Mouse (Mus musculus) right cerebral cortex, postnatal 25 days (tissue): ENCODE data around the gene Grap2.

Experiments used
- DNase-seq: peaks from one replicate; pipeline ENCODE4 v3.0.0; 2022

The Grap2 gene

DNA sequence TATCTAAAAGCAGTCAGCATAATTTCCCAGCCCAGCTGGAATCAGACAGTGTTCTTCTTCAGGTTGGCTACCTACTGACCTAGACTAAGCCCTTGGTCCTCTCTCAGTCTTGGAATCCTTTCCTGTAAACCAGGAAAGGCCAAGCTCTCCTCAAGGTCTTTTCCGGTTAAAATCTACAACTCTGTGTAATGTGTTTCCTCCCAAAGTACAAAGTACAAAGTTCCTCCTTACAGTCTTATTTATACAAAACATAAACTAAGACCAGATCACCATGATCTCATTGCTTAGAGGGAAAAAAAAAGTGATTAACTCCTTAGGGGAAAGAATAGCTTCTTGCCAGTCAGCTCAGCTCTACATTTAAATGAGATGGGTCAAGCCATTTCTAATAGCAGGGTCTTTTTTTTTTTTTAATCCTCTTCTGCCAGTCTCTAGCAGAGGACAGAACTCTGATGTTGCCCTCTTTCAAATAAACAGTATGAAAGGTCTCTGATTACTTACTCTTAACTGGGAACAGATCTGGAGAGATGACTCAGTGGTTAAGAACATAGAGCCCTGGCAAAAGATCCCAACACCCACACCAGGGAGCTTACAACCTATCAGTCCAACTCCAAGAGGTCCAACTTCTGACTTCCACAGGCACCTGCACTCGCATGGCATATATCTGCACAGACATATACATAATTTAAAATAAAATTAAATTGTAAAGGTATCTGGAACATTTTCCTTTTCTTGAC, 69.5 kb downstream of the Grap2 start:
- DNase-seq, result no peak

DNA sequence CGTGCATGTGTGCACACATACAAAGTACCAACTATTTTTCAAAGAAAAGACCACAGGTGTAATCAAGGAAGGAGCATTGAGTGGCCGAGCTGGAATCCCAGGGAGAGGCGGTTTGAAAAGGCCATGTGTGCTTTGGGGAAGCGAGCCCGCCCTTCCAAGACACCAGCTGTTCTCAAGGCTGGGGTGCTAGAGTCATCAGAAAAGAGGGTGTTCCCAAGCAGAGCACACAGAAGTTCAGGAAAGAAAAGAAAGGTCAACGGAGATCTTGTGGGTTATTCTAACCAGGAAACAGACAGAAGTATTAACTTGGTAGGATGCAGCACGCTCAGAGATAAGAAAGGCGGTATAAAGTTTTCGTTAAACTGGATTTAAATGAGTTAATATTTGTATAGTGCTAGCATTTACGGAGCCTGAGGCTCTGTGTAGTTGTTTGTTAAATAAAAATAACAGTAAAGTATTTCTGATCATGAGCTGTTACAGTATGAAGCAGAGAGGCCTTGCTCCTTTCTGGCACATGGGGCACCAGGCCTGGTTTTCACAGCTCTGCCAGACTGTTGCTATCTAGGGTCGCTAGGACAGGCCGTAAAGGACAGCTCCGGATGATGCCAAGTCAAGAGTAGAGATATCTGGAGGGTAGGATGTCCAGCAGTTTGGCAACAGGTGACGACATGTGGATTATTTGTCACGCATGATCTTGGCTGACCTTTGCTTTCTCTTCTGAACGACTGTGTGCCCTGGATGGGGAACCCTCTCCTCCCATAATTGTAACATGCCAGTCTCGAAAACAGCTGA, 72.8 kb downstream of the Grap2 start:
- DNase-seq, result no peak

DNA sequence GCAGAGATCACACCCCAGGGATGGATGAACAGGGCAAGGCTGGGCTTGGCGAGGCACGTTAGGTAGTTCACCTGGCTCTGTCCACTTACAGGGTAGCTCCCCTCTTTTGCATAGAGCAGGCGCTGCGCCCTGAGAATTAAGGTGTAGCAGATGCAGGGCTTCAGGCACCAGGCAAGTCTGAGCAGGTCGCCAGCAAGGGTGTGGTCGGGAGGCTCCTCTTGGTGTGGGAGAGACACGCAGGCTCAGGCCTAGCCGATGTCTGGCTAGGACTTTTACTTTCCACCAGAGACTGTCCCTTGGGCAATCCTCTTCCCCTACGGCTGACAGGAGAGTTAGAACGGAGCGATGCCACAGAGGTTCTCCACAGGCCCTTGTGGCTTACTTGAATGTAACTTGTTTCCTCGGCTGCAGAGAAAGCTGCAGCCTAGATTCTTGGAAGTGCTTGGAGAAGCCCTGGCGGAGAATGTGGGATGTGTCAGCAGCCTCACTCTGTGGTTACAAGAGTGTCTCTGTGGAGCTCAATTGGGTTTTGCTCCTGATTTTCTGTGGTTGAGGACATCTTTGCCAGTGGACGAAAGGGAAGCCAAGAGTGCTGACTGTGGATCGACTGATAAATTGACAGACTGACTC, 76.7 kb downstream of the Grap2 start:
- DNase-seq, result no peak

- no peak for DNase-seq
Measured at GRCm38 (mm10) chr15:80650412-80650811, 78.0 kb downstream of the Grap2 start.

DNA sequence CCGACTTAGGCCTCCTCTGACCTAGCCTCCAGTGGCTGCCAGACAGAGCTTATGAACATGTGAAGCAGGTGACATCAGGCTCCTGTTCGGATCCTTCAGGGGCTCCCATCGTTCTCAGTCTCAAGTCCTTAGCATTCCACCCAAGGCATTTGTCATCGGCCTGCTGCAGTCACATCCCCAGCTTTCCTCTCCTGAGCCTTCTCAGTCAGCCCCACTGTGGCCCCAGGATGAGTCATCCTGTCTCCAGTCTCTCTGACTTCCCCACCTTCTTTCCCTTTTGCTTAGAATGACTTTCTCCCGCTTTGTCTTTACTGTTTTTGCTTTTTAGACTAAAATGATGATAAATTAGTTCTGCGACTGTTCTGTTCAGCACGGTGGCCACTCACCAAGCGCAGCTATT, 81.5 kb downstream of the Grap2 start:
- DNase-seq, result no peak

- no peak for DNase-seq
Measured at GRCm38 (mm10) chr15:80658815-80659471, 86.5 kb downstream of the Grap2 start.

DNA sequence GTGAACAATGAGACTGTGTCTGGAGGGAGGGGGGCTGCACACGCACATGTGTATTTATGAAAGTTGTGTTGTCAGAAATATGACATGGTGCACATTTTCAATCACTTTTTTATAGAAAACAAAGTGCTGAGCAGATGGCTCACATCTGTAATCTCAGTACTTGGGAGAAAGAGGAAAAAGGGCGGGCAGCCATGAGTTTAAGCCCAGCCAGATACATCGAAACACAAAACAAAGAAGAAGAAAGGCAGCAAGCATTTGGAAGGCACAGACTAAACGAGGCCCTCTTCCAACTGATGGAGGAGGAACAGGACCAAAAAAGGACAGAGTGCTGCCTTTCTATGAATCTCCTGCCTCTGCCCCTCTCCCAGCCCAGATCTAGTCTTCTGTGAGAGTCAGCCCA, 88.6 kb downstream of the Grap2 start:
- DNase-seq, result no peak

- no peak for DNase-seq
Measured at GRCm38 (mm10) chr15:80664444-80664843, 92.0 kb downstream of the Grap2 start.

- DNase-seq, result no peak
Measured at GRCm38 (mm10) chr15:80671295-80672252, 99.2 kb downstream of the Grap2 start, which contains the start of gene Fam83f. Gene Fam83f, plus strand, starts transcription at chr15:80671847.

GRCm38 (mm10) chr15:80672810-80673209, 100.4 kb downstream of the Grap2 start:
- DNase-seq, result no peak

DNA sequence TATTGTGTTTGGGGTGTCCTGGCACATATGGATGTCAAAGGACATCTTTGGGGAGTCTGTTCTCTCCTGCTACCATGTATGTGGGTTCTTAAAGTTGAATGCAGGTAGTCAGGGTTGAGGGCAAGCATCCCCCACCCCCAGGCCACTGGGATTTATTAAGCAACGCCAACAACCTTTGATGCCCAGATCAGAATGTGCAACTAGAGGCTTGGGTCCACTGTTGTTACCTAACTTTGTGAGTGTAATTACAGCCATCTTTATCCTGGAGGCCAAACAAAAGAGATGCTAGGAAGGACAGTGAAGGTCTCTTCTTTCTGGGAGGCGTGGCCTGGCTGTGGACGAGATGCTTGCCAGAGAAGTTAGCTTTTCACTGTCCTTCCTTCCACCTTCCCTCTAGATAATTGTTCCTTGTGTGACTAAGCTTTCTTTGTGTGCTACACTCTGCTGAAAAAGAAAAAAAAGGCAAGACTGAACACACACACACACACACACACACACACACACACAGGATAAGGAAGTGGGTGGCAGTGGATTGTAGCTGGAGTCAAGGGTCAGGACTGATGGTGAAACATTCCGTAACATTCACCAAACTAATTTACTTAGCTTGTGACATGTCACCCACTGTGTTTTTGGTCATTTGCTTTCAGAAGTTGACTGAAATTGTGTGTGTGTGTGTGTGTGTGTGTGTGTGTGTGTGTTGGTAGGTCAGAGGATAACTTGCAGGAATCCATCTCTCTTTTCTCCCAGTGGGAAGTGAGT, 101.1 kb downstream of the Grap2 start:
- DNase-seq, result no peak

DNA sequence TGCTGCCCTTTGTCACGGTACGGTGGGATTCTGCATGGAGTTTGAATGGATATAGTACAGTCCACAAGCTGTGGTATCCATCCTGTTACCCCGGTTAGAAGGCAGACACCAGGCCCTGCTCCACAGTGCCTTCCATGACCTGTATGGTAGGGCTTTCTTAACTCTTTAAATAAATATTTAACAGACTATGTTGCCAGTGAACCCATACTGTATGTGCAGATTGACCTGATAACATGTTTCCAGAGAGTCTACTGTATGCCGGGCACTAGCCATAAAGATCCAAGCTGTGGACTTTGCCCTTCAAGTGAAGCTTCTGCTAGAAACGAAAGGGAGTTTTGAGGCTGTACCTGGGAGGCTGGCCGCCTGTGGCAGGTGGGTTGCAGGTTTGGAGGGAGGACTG, 102.3 kb downstream of the Grap2 start:
- no peak for DNase-seq

DNA sequence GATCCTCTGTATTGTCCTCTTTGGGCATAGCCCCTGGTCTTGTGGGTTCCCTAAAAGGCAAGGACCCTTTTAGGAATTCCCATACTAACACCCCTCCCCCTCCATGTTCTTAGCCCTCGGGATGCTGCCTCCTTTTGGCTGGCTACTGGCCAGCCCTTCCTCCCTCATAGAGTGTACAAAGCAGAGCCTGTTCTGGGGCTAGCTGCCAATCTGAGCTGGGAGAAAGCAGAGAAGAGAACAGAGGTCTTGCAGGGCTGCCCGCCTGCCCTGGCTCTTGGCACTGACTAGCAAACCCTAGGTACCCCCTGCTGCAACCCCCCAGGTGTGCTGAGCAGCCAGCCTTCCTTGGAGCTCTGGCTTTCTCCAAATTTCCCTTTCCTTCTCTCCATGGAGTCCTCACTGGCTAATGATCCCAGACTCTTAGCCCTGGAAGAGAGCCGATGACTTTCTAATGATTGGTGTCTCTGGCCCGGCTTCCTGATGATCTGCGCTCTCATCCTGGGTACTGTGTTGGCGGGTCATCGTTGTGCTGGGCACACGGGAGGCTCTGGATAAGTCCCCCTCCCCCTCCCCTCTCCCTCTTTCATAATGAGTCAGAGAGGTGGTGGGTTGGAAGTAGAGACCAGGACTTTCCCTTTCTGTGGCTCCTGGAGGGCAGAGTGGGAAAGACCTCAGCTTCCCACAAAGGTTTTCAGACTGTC, 107.3 kb downstream of the Grap2 start:
- DNase-seq, result no peak

GRCm38 (mm10) chr15:80680347-80681030, 108.1 kb downstream of the Grap2 start:
- no peak for DNase-seq

- no peak for DNase-seq
Measured at GRCm38 (mm10) chr15:80681466-80681881, 109.1 kb downstream of the Grap2 start.

DNA sequence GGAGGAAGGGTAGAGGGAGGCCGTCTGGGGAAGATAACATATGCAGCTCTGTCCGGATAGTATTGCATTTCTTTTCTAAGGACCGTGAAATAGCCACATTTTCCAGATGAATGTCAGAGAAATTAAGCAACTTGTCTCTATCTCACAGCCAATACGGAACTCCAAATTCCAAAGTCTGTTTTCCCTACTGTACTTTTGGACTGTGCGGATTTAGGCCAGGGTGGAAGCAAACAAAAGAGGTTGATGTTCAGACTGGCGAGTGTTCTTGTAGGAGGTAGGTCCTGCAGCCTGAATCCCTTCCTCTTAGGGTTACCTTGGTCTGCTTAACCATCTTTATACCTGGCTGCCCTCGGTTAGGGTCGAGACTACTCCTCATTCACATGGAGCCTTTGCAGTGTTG, 109.9 kb downstream of the Grap2 start:
- DNase-seq, result no peak

GRCm38 (mm10) chr15:80683151-80683550, 110.8 kb downstream of the Grap2 start:
- no peak for DNase-seq

GRCm38 (mm10) chr15:80683990-80684389, 111.6 kb downstream of the Grap2 start:
- DNase-seq, result no peak

- no peak for DNase-seq
Measured at GRCm38 (mm10) chr15:80684786-80685602, 112.6 kb downstream of the Grap2 start.
